Mouse (Mus musculus) brain, embryonic 14.5 days (tissue): ENCODE measurements around the gene Cdk8. TPM values are rescaled to one million over a fixed set of nuclear protein-coding genes. Genes with fewer than 3 reads are reported as not detected.

Experiments
- DNase-seq: peaks from one replicate; pipeline ENCODE4 v3.0.0-alpha.2; 2011; ENCODE audit warnings: low read depth
- CTCF ChIP-seq: fragments of 200-500 bp; IDR thresholded peaks from 2 replicates; pipeline ENCODE4 v1.5.1; 2012; ENCODE audit warnings: inconsistent platforms, mild to moderate bottlenecking, moderate library complexity, borderline replicate concordance; ENCODE audit not compliant: insufficient read depth, insufficient read length; ENCODE audit errors: extremely low read depth
- POLR2A ChIP-seq: fragments of 200-500 bp; IDR thresholded peaks from 2 replicates; pipeline ENCODE4 v1.6.1; 2012; ENCODE audit warnings: mild to moderate bottlenecking, inconsistent platforms, borderline replicate concordance; ENCODE audit not compliant: poor library complexity, insufficient read depth, insufficient read length, severe bottlenecking; ENCODE audit errors: extremely low read depth
- polyA plus RNA-seq: library from polyadenylated mRNA; depleted of rRNA; stranded (reverse); fragments of >200 nt; gene quantifications from 2 replicates; pipeline ENCODE4 v1.2.3, GENCODE M21; 2012

The Cdk8 gene
- polyA plus RNA-seq, 1 experiment, result 69.9 TPM

DNA sequence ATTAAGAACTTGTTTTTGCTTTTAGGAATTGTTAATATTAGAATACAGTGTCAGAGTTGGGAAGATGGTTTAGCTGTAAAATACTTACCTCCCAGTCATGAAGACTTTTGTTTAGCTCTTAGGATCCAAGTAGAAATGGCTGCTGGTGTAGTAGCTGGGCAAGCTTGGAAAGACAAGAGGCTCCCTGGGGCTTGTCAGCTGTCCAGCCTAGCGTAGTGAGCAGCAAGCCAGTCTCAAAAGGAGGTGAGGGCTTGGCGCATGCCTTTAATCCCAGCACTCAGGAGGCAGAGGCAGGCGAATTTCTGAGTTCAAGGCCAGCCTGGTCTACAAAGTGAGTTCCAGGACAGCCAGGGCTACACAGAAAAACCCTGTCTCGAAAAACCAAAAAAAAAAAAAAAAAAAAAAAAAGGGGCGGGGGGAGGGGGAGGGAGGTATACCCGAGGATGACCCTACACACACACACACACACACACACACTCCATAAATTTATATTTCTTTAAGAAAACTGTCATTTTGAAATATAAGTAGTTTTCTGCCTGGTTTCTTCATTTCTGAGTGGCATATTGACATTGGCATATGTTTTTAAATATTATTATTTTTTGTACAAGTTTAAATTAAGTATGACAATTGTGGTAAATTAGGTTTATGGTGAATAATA, 35.0 kb downstream of the Cdk8 start:
- TF ChIP-seq POLR2A (no peak), CTCF (no peak)
- DNase-seq, result no peak

DNA sequence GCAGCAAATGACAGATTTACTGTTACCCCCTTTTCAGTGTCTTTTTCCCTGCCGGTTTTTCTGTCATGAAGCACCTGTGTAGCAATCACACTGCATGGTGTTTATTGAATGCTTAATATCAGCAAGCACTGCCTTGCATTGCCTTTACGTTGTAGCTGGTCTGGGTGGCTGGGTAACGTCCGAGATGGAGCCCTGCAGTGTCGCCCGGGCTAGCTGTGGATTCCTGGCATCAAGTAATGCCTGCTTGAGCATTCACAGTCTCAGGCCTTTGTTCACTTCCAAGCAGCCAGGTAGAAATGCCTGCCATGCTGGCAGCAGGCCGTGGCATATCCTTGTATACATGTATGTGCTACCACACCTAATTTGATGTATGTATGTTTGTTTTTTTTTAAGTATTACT, 36.7 kb downstream of the Cdk8 start:
- TF ChIP-seq CTCF, result no peak
- TF ChIP-seq POLR2A, result no peak

DNA sequence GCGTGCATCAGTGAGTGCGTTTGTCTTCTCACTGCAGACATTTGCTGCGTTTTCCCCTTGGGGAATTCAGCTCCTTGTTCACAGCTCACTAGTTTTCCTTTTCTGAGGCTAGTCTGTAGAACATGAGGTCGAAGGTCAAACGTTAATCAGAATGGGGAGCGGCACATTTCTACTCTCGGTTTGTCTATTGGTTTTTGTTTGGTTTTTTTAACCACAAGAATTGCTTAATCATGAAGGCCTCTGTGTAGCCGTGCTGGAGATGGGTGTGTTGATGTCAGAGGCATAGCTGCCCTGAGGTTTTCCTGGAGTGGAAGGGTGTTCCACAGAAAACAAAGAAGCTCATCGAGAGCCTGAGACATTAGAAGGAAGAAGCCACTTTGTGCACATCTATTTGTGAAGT, 39.6 kb downstream of the Cdk8 start:
- DNase-seq, result no peak
- TF ChIP-seq POLR2A (no peak), CTCF (no peak)

More for the DNA sequence above, 36.7 kb downstream of the Cdk8 start:
- DNase-seq, result no peak

DNA sequence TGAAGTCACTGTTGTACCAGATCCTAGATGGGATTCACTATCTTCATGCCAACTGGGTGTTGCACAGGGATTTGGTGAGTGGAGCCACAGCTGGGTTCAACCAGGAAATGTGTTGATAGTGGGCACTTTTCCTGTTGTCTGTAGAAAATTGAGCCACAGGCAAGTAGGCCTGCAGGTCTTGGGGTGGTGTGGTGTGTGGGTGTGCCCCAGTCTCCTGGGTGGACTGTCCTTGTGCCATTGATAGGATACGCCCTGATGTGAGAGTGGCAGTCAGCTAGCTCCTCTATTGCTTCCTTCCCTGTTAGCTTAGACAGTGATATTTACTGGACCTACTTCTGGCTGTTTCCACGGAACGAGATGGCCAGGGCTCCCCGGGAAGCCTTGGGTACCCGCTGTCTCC, 40.6 kb downstream of the Cdk8 start:
- TF ChIP-seq POLR2A (no peak), CTCF (no peak)
- no peak for DNase-seq

DNA sequence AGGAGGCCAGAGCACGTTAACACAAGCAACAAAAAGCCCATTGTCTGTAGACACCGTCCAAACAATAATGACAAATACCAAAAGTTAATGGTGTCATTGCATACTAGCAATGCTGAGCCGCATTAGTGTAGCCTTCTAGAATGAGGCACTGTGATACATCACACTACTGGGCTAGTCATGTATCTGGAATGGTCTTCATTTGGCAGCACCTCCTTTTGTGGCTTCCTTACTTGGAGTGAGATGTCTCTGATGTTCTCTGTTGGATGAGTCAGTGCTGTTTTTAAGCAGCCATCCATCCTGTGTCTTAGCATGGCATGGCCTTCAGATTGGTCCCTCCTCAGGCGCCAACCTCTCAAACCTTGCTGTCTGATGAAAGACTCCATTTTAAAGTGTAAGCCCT, 42.1 kb downstream of the Cdk8 start:
- TF ChIP-seq POLR2A, result no peak
- TF ChIP-seq CTCF, result no peak

DNA sequence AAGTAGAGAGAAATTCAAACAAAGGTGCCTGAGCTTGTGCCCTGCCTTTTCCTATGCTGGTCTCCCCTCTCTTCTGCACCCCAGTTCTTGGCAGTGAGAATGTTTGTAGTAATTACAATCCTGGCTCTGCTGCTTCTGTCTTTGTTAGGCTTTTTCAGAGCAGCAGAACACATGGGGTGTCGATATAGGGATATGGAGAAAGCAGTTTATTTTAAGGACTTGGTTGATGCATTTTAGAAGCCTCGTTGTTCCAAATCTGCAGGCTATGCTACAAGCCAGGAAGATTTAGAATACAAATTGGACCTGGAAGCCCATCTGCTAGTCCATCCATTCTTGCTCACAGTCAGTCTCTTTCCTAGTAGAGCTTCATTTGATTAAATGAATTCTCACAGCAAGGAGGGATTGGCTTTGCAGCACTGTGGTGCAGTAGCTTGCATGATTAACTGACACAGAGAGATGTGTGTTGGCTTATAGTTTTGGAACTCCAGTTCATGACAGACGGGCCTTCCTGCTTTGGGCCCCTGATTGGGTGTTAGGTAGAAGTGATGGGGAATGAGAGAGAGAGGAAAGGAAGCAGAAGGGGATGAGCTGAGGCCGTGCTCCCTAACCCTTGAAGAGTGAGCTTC, 43.5 kb downstream of the Cdk8 start:
- DNase-seq, result peak; percentile 31
- no peak for TF ChIP-seq POLR2A
- TF ChIP-seq CTCF, result no peak

More for the DNA sequence above, 42.1 kb downstream of the Cdk8 start:
- no peak for DNase-seq

DNA sequence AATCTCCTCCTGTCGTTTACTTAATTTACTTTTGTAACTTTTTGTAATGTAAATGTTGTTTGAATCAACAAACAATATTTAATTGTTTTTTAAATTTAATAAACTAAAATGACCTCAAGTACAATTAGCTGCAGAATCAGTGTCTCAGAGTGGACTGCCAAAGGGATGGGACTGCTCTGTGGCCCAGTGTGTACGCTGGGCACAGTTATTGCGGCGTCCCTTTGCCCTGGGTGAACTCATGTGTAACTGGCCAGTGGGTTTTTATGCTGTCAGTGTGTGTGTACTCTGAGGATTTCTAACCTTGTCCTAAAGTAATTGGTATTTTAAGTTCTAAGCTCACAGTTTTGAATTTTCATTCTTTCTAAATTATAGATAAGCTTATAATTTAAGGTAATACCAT, 46.5 kb downstream of the Cdk8 start:
- DNase-seq, result no peak
- TF ChIP-seq CTCF (no peak), POLR2A (no peak)

DNA sequence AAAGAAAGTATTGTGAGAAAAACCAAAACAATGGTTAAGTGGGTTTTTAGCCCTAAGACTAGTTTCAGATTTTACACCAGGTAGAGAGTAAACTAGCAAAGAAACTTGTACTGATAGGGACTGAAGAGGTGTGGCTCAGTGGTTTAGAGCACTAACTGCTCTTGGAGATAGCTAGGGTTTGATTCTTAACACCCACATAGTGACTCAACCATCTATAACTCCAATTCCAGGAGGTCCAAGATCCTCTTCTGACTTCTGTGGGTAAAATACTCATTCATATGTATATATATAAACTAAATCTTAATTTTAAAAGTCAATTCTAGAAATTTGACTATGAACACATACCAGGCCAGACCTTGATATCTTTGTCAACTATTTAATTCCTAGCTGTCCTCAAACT, 49.0 kb downstream of the Cdk8 start:
- DNase-seq, result no peak
- TF ChIP-seq POLR2A, result no peak
- no peak for TF ChIP-seq CTCF

DNA sequence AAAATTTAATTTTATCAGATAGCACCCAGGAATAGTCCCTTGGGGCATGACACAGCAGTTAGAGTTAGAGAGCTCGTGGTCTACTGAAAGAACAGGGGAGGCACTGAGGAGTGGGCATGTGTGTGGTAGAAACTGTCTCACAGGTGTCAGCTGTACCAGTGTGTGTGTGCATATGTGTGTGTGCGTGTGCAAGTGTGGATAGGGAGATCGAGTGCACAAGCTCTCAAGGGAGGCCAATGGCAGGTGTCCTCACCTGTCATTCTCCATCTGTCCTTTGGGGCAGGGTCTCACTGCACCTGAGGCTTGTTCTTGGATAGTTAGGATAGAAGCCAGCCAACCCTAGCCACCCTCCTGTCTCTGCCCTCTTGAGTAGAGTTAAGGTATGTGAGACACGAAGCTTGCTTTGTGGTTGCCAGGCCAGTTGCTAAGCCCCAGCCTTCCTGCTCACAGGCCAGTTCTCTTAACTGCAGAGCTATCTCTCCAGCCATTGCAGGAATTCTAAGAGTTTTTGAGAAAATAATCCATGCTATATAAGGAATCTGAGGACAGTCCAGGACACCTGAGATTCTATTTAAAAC, 50.3 kb downstream of the Cdk8 start:
- TF ChIP-seq POLR2A (no peak), CTCF (no peak)
- no peak for DNase-seq

DNA sequence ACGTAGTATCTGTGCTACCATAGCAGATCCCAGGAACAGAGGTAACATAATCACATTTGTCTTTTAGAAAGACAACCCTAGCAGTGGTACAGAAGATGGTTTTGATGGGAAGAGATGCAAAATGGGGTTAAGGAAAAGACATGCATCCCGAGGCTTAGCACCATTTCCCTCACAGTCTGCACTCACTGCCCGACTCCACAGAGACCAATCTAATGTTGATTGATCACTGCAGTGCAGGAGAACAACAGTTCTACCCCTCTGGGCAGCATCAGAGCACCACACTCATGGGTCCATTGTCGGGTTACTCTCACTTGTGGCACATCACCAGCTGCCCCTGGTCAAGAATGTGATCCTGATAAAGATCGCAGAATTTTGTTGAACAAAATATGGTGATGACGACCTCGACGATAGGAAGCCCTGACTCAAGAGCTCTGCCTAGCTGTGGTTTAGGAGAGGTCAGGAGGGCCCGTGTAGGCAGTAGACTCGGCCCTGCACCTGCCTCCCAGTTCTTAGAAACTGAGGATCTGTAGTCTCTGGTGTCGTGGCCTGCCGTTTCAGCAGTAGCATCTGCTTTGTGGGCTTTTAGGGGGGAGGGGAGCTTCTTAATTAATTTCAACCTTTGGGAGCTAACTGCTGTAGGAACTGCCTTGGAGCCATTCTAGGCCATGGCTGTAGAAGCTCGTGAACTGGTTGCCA, 51.0 kb downstream of the Cdk8 start:
- DNase-seq, result no peak
- TF ChIP-seq POLR2A (no peak), CTCF (no peak)

DNA sequence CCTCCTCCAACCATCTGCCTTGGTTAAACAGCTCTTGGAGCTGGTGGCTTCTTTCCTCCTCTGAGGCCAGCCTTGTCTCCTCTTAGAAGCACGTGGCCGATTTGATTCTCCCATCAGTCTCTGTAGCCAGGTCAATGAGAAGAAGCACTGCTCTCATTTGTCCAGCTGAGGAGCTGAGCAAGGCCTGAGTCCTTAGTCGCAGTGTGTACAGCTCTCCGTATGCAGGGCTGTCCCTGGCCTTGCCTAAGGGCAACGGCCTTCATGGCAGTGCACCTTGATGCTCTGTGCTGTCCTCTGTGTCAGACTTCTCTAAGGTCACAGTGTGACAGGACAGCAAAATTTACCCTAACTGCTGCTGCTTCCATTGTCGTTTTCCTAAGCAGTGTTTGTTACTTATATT, 52.9 kb downstream of the Cdk8 start:
- DNase-seq, result no peak
- TF ChIP-seq POLR2A (no peak), CTCF (no peak)
